Mouse (Mus musculus) T-helper 1 cell (primary cell): ENCODE measurements around the gene B630019K06Rik.
"Not testable (repeated sequence)": the region's sequence is repeated elsewhere in the genome, so short reads cannot be mapped to it uniquely, and the experiment has no call there.

Experiments used
- in situ Hi-C: fragments of 300-600 bp; cut with MboI, MseI; formaldehyde crosslinking; loops from one replicate; pipeline ENCODE4 v1.15.1; 2025; ENCODE audit warnings: high pct_unique_total_duplicates

B630019K06Rik gene

GRCm38 (mm10) chrX:8892343-8893155 is at the start of gene B630019K06Rik:
Gene B630019K06Rik, plus strand, starts transcription at chrX:8892382.
- in situ Hi-C loops = no loop called here

GRCm38 (mm10) chrX:8843694-8844093 is 48.5 kb upstream of the B630019K06Rik start, which contains the start of gene Gm6592:
Gene Gm6592, plus strand, starts transcription at chrX:8843994.
- in situ Hi-C loops = no loop called here

GRCm38 (mm10) chrX:8852486-8852885 is 39.7 kb upstream of the B630019K06Rik start:
- in situ Hi-C loops = no loop called here

- in situ Hi-C loops = not testable (repeated sequence)
These were observed 27.9 kb upstream of the B630019K06Rik start for GRCm38 (mm10) chrX:8864331-8864730.

- in situ Hi-C loops = not testable (repeated sequence)
These were observed 18.2 kb upstream of the B630019K06Rik start, which contains the start of gene Gm5751 for GRCm38 (mm10) chrX:8873953-8874352. Gene Gm5751, plus strand, starts transcription at chrX:8874253.

GRCm38 (mm10) chrX:8884336-8884735 is 7.8 kb upstream of the B630019K06Rik start:
- in situ Hi-C loops = no loop called here

- in situ Hi-C loops = no loop called here
These were observed 223 bp upstream of the B630019K06Rik start for GRCm38 (mm10) chrX:8891975-8892342.

GRCm38 (mm10) chrX:8893182-8893651 is 1.0 kb downstream of the B630019K06Rik start:
- in situ Hi-C loops = no loop called here

- in situ Hi-C loops = loop anchor here (25.0 kb wide), 1 partner anchor 1089 kb away; the partner anchor contains the start of gene Kcnd1
These were observed 8.6 kb downstream of the B630019K06Rik start for GRCm38 (mm10) chrX:8900823-8901222.

- in situ Hi-C loops = loop anchor here (25.0 kb wide), 1 partner anchor 1090 kb away; the partner anchor contains the start of gene Kcnd1
These were observed 9.8 kb downstream of the B630019K06Rik start for GRCm38 (mm10) chrX:8901906-8902472.

GRCm38 (mm10) chrX:8921080-8921479 is 28.9 kb downstream of the B630019K06Rik start:
- in situ Hi-C loops = loop anchor here (25.0 kb wide), 1 partner anchor 1109 kb away; the partner anchor contains the start of gene Kcnd1

- in situ Hi-C loops = loop anchor here (25.0 kb wide), 1 partner anchor 1110 kb away; the partner anchor contains the start of gene Kcnd1
These were observed 29.8 kb downstream of the B630019K06Rik start for GRCm38 (mm10) chrX:8921813-8922607.

GRCm38 (mm10) chrX:8927308-8927707 is 35.1 kb downstream of the B630019K06Rik start:
- in situ Hi-C loops = no loop called here

- in situ Hi-C loops = no loop called here
These were observed 51.9 kb downstream of the B630019K06Rik start for GRCm38 (mm10) chrX:8944041-8944440.
